10 mouse cellular contexts compared by ENCODE assay signal in the genomic region with DNA sequence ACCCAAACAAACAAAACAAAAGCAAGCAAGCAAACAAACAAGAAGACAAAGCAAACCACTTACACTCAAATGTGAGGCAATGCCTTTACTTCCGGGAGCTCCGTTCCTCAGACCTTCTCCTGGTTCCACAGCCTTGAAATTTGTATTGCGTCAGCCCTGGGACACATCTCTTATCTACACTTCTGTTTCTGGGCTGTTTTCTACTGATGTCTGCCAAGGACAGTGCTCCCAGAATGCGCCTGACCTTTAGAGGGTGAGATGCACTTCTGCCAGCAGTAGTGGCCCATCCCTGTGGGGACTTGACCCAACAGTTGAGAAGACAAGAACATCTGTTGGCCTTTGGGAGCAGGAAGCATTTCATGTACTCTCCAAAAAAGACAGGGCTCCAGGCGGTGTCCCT.
A peak's percentile ranks its signal among the peaks of the same experiment; 100 is the strongest.
DNase-seq lines count a peak whose midpoint lies in the region; ATAC-seq and TF ChIP-seq lines count a peak whose summit lies in the region.
"Had no signal": no experiment of that assay in that cellular context is flagged by ENCODE, and none has a peak within 500 bp of the region (broad histone marks: within the 10 kb centered on the region; RNA-seq: fewer than 3 reads in every experiment).

No protein-coding gene starts in this region.

- DNase-seq in ovary, adult 18-20 months (ENCODE audit: low spot score), result peak; percentile 84
- DNase-seq in ovary, postnatal 10 days (ENCODE audit: low spot score), result no peak
- peak; percentile 82 for DNase-seq in c-Kit-negative CD71-positive TER-119-positive erythroid progenitor cells, embryonic 14.5 days (ENCODE audit: low read depth, low spot score)
- DNase-seq in heart, postnatal 14 days, result peak; percentile 20 to 33
- peak; percentile 43 for DNase-seq in skeletal muscle tissue, adult 2 months (ENCODE audit: low read depth, low spot score)
- DNase-seq in thymus, postnatal 25 days, result no peak
- no peak for DNase-seq in left cerebral cortex, adult 2 months (ENCODE audit: extremely low spot score in 1 of 2, low spot score in 2 of 2)

- ATAC-seq in activated CD4-positive, CD25-positive, alpha-beta regulatory T cell, adult 4 months, result no peak

- intact Hi-C loops in heart, postnatal 14 days (cut with DNase I), result no loop called here
- intact Hi-C loops in left cerebral cortex, adult 2 months (cut with DNase I), result no loop called here

- TF ChIP-seq CTCF in left cerebral cortex, adult 2 months (IDR thresholded peaks at IDR 0.05), result no peak

- no peak overlapping the region for H3K27ac ChIP-seq in left cerebral cortex, adult 2 months
- H3K27ac ChIP-seq: embryonic facial prominence, embryonic 15.5 days; kidney, postnatal 0 days had no signal

- H3K4me3 ChIP-seq in left cerebral cortex, adult 2 months, result no peak overlapping the region
- H3K4me3 ChIP-seq: embryonic facial prominence, embryonic 15.5 days had no signal

Comparison
In these comparisons a context has a peak if more than half of its experiments do, and no peak if none do; other contexts are left out.
1. DNase-seq: peak in ovary, adult 18-20 months (single experiment), c-Kit-negative CD71-positive TER-119-positive erythroid progenitor cells, embryonic 14.5 days (single experiment), heart, postnatal 14 days (2 of 2) and skeletal muscle tissue, adult 2 months (single experiment); none in ovary, postnatal 10 days (single experiment), thymus, postnatal 25 days (single experiment) and left cerebral cortex, adult 2 months (0 of 2).